Mouse (Mus musculus) brain, embryonic 14.5 days (tissue): Measurements from ENCODE around the gene Ankfn1. TPM values are rescaled to one million over a fixed set of nuclear protein-coding genes. Genes with fewer than 3 reads are reported as not detected.
A peak's percentile ranks its signal among the peaks of the same experiment; 100 is the strongest.

Experiments
- DNase-seq: peaks from one replicate; pipeline ENCODE4 v3.0.0-alpha.2; 2011; ENCODE audit warnings: low read depth
- CTCF ChIP-seq: fragments of 200-500 bp; IDR thresholded peaks from 2 replicates; pipeline ENCODE4 v1.5.1; 2012; ENCODE audit warnings: inconsistent platforms, mild to moderate bottlenecking, moderate library complexity, borderline replicate concordance; ENCODE audit not compliant: insufficient read depth, insufficient read length; ENCODE audit errors: extremely low read depth
- POLR2A ChIP-seq: fragments of 200-500 bp; IDR thresholded peaks from 2 replicates; pipeline ENCODE4 v1.6.1; 2012; ENCODE audit warnings: mild to moderate bottlenecking, inconsistent platforms, borderline replicate concordance; ENCODE audit not compliant: poor library complexity, insufficient read depth, insufficient read length, severe bottlenecking; ENCODE audit errors: extremely low read depth
- polyA plus RNA-seq: library from polyadenylated mRNA; depleted of rRNA; stranded (reverse); fragments of >200 nt; gene quantifications from 2 replicates; pipeline ENCODE4 v1.2.3, GENCODE M21; 2012

Gene Ankfn1
- polyA plus RNA-seq, 1 experiment = 6.5 TPM

DNA sequence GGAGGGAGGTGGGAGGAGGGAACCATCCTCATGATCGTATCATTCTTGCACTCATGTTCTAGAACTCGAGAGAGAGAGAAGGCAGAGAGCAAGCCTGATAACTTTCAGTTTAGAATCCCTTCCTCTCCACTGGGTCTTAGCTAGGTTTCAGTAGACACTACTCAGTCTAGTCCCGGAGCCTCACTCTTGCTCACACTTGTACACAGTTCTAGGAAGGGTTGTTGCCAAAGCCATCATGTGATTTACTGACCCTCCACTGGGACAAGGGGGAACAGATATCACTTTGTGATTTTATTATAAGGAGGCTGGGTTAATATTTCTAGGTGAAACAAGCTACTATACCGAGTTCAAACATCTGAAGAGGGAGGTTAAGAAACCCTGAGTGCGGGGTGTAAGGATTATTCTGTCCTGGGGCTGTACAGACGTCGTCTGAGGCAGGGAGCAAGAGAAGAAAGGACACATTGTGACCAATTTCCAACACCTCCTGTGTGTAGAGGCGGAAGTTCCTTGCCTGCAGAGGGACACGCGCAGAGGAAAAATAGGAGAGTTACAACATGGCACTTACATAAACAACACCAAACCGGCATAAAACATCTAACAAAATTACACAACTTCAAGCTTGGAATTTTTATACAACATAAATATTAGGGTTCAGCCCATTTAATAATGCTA lies 356.6 kb downstream of the Ankfn1 start:
- no peak for DNase-seq
- TF ChIP-seq POLR2A (no peak), CTCF (no peak)

GRCm38 (mm10) chr11:89419863-89420262 lies 357.6 kb downstream of the Ankfn1 start:
- no peak for DNase-seq
- TF ChIP-seq CTCF (no peak), POLR2A (no peak)

DNA sequence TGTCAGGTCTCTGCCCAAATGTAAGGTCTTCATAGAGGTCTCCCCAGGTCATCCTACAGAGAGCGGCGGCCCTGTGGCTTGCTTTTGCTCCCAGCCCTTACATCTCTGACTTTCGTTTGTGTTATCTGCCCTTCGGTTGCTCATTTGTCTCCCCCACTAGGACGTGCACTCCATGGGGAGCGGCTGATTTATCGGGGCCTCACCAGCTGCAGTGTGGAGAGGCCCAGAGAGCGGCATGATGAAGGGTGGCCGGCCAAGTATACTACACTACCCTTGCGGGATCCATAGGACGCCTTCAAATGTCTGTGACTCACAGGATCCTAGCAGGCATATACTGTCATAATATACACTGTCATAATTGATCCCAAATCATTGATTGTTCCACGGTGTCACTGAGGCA lies 358.8 kb downstream of the Ankfn1 start:
- DNase-seq = no peak
- TF ChIP-seq POLR2A = no peak
- no peak for TF ChIP-seq CTCF

DNA sequence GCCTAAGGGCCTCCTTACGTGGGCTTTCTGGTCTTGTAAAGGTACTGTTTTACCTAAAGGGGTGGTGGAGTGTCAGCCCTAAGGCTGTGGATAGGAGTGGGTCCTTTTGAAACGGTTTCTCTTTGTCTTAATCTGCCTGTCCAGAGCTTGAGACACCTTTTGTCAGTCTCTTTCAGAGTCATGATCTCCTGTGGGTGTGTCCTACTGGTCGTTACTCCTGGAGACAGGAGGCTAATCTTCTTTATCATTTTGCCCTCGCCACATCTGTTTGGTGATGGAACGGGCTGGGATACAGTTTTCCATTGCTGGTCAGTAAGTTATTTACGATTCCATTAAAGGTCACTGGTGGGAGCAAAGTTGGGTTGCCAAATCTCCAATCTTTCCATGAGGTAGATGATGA lies 360.7 kb downstream of the Ankfn1 start:
- no peak for DNase-seq
- TF ChIP-seq CTCF (no peak), POLR2A (no peak)

DNA sequence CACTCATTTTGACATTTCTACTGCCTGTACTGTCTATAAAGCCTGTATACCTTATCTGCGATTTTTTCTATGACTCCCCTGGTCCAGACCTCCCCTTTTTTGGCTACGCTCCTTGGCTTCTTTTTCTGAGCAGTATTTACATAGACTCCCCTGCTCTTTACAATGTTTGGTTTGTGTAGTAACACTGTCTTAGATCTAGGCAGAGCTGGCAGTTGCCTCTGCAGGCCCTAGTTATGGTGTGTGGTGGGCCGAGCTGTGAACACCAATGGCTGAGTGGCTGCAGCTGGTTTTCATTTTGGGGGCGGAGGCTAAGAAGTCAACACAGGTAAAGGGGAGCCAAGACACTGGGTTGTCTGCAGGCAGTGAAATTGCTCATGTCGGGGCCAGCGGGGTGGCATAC lies 368.7 kb downstream of the Ankfn1 start:
- no peak for DNase-seq
- TF ChIP-seq CTCF = no peak
- no peak for TF ChIP-seq POLR2A

DNA sequence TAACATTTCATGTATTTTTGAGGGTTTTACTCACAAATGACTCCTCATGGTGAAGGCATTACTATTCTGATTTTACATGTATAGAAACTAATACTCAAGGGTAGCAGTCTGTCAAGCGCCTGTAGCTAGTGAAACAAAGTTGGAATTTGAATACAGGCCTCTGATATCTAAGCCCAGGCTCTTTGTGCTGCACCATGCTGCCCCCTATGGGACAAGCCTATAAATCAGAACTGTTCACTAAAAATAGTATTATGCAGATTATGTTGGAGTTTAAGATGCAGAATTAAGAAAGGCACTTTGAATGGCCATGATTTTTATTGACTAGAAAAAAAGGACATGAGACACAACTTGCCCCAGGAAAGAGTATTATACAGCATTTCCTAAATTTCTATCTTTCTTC lies 373.0 kb downstream of the Ankfn1 start:
- DNase-seq = no peak
- TF ChIP-seq CTCF = peak; percentile 17; the same call in 1 of the 2 replicates
- no peak for TF ChIP-seq POLR2A

GRCm38 (mm10) chr11:89403436-89403835 lies 374.0 kb downstream of the Ankfn1 start:
- TF ChIP-seq CTCF = no peak
- TF ChIP-seq POLR2A = no peak
- DNase-seq = no peak

GRCm38 (mm10) chr11:89388851-89389250 lies 388.6 kb downstream of the Ankfn1 start:
- DNase-seq = no peak
- TF ChIP-seq POLR2A = no peak
- TF ChIP-seq CTCF = no peak

DNA sequence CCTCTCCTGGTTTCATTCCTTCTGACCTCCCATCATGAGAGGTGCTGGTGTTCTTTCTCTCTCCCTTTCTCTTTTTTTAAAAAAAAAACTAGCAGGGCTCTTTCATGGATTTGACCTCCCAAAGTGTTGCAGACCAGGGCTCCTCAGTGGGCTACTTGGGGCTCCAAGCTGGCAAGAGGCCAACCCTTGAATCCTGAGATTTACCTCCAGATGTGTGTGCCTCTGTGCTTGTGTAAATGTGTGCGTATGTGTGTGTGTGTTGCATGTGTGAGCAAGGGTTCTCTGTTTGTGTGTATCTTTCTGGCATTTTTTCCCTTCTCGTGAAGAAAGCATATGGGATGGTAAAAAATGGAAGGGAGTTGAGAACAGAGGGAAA lies 394.8 kb downstream of the Ankfn1 start:
- no peak for DNase-seq
- TF ChIP-seq POLR2A (no peak), CTCF (no peak)

- no peak for TF ChIP-seq CTCF
- no peak for TF ChIP-seq POLR2A
- peak; percentile 94 for DNase-seq
Measured at GRCm38 (mm10) chr11:89381782-89382633, 395.4 kb downstream of the Ankfn1 start.

- DNase-seq = no peak
- TF ChIP-seq POLR2A = no peak
Measured at GRCm38 (mm10) chr11:89370941-89371340, 406.5 kb downstream of the Ankfn1 start.

GRCm38 (mm10) chr11:89370373-89370772 lies 407.1 kb downstream of the Ankfn1 start:
- no peak for TF ChIP-seq CTCF
- TF ChIP-seq POLR2A = no peak
- no peak for DNase-seq
